Mouse (Mus musculus) limb, embryonic 10.5 days (tissue): ENCODE measurements around the gene Csmd2. TPM values are rescaled to one million over a fixed set of nuclear protein-coding genes. Genes with fewer than 3 reads are reported as not detected.
A peak's percentile ranks its signal among the peaks of the same experiment; 100 is the strongest.

Experiments
- DNase-seq: peaks from one replicate; pipeline ENCODE4 v3.0.0-alpha.2; 2017; ENCODE audit warnings: low spot score
- H3K27ac ChIP-seq: fragments of 300-500 bp; sonication (generic); 2 replicates; pipeline ENCODE4 v1.5.1; 2016; ENCODE audit warnings: mild to moderate bottlenecking
- H3K27me3 ChIP-seq: fragments of 300-500 bp; sonication (generic); 2 replicates; pipeline ENCODE4 v1.6.1; 2016; ENCODE audit warnings: low read depth, mild to moderate bottlenecking; ENCODE audit not compliant: poor library complexity, severe bottlenecking
- H3K36me3 ChIP-seq: fragments of 300-500 bp; sonication (generic); 2 replicates; pipeline ENCODE4 v1.6.1; 2016; ENCODE audit warnings: mild to moderate bottlenecking, moderate library complexity
- H3K4me1 ChIP-seq: fragments of 300-500 bp; sonication (generic); 2 replicates; pipeline ENCODE4 v1.6.1; 2016
- H3K4me3 ChIP-seq: fragments of 300-500 bp; sonication (generic); 2 replicates; pipeline ENCODE4 v1.5.1; 2016; ENCODE audit warnings: mild to moderate bottlenecking, moderate library complexity
- H3K9me3 ChIP-seq: fragments of 300-500 bp; sonication (generic); replicated peaks from 2 replicates; pipeline ENCODE4 v1.6.1; 2016; ENCODE audit warnings: mild to moderate bottlenecking
- WGBS: fragments of 180-500 bp; shearing (Covaris S2); methylation state at CpG from one replicate; pipeline ENCODE4 v1.1.7; 2016; 5-methylcytosine and 5-hydroxymethylcytosine counted together
- polyA plus RNA-seq: library from polyadenylated mRNA; unstranded; fragments of >200 nt; fragmentation: Nextera tagmentation; extraction: Ambion mirVana; gene quantifications from 2 replicates; pipeline ENCODE4 v1.2.1, GENCODE M21; 2016

Csmd2 gene
- polyA plus RNA-seq, 1 experiment from 2014 or later: 0.03 TPM

- no peak for DNase-seq
- Histone ChIP-seq H3K27me3 (no peaks in the 10 kb centered on the region), H3K36me3 (no peaks in the 10 kb centered on the region), H3K9me3 (no peaks in the 10 kb centered on the region), H3K4me3 (no peak overlapping the region), H3K4me1 (peaks cover 6% of the 10 kb centered on the region; the same call in 1 of the 2 replicates), H3K27ac (no peak overlapping the region)
- WGBS: 65% methylated on average over 2 of the region's 2 CpGs
Observed at GRCm38 (mm10) chr4:128241854-128242356, 254.2 kb downstream of the Csmd2 start.

- 39% methylated on average over 2 of the region's 2 CpGs for WGBS
- no peaks in the 10 kb centered on the region for H3K36me3 ChIP-seq
- H3K4me1 ChIP-seq: peaks cover 6% of the 10 kb centered on the region; the same call in 1 of the 2 replicates
- no peak overlapping the region for H3K4me3 ChIP-seq
- DNase-seq: no peak
- H3K27ac ChIP-seq: no peak overlapping the region
- no peaks in the 10 kb centered on the region for H3K9me3 ChIP-seq
- no peaks in the 10 kb centered on the region for H3K27me3 ChIP-seq
Observed at GRCm38 (mm10) chr4:128245201-128245600, 257.5 kb downstream of the Csmd2 start.

DNA sequence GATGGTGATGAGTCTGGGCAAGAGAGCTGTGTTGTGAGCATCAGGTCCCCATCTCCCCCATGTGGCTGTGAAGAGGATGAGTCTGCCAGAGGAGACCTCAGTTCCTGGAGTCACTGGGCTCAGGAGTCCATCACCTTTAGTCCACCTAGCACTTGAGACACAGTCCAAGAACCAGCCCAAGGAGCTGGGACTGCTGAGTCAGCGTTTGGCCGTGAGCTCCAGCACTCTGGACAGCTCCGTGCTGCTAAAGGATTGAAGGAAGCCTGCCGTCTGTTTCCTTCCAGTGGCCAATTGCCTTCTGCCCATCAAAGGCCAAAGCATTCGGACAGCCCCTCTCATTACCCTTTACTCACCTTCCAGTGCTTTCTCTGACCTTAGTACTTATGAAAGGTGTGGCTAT, 261.0 kb downstream of the Csmd2 start:
- 10% methylated on average over 5 of the region's 5 CpGs for whole genome bisulfite sequencing
- Histone ChIP-seq H3K27me3 (no peaks in the 10 kb centered on the region), H3K36me3 (no peaks in the 10 kb centered on the region), H3K9me3 (no peaks in the 10 kb centered on the region), H3K27ac (no peak overlapping the region), H3K4me1 (no peaks in the 10 kb centered on the region), H3K4me3 (no peak overlapping the region)
- DNase-seq: peak; percentile 81

- no peaks in the 10 kb centered on the region for H3K4me1 ChIP-seq
- WGBS: 78% methylated on average over 5 of the region's 5 CpGs
- H3K27ac ChIP-seq: no peak overlapping the region
- H3K4me3 ChIP-seq: no peak overlapping the region
- no peak for DNase-seq
- no peaks in the 10 kb centered on the region for H3K9me3 ChIP-seq
- no peaks in the 10 kb centered on the region for H3K36me3 ChIP-seq
- H3K27me3 ChIP-seq: no peaks in the 10 kb centered on the region
Observed at GRCm38 (mm10) chr4:128259211-128259610, 271.6 kb downstream of the Csmd2 start.

- no peak for DNase-seq
- WGBS: 80% methylated on average over 8 of the region's 8 CpGs
- no peak within 1 kb of the TSS for H3K4me3 ChIP-seq
- H3K27ac ChIP-seq: no peak within 1 kb of the TSS
- no peaks in the 10 kb centered on the region for H3K9me3 ChIP-seq
- H3K27me3 ChIP-seq: no peaks in the 10 kb centered on the region
- no peaks in the 10 kb centered on the region for H3K4me1 ChIP-seq
- H3K36me3 ChIP-seq: no peaks in the 10 kb centered on the region
Observed at GRCm38 (mm10) chr4:128260907-128261560, 273.4 kb downstream of the Csmd2 start, which contains the start of gene Hmgb4. Gene Hmgb4, minus strand, starts transcription at chr4:128260957.

DNA sequence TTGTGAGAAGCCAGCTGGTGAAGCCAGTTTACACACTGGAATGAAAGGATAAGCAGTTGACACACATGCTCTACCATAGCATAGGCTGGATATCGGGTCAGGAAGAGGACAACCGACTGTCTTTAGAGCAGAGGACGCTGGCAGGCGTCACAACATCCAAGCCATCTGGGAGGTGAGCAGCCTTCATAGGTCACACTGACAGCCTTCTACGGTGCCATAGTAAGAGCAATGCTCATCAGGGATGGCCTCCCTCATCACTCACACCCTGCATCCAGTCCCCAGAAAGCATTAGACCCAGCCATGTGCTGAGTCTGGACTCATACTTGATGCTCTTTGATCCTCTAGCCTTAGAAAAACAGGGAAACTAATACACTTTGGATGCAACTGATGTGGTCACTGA, 276.8 kb downstream of the Csmd2 start:
- WGBS: 90% methylated on average over 5 of the region's 5 CpGs
- no peak for DNase-seq
- peaks cover 6% of the 10 kb centered on the region; the same call in 1 of the 2 replicates for H3K4me1 ChIP-seq
- no peaks in the 10 kb centered on the region for H3K36me3 ChIP-seq
- H3K27ac ChIP-seq: no peak overlapping the region
- no peaks in the 10 kb centered on the region for H3K27me3 ChIP-seq
- no peaks in the 10 kb centered on the region for H3K9me3 ChIP-seq
- H3K4me3 ChIP-seq: no peak overlapping the region

- 88% methylated on average over 3 of the region's 3 CpGs for WGBS
- H3K4me1 ChIP-seq: peaks cover 9% of the 10 kb centered on the region; the same call in 1 of the 2 replicates
- DNase-seq: no peak
Observed at GRCm38 (mm10) chr4:128265341-128265740, 277.7 kb downstream of the Csmd2 start.

DNA sequence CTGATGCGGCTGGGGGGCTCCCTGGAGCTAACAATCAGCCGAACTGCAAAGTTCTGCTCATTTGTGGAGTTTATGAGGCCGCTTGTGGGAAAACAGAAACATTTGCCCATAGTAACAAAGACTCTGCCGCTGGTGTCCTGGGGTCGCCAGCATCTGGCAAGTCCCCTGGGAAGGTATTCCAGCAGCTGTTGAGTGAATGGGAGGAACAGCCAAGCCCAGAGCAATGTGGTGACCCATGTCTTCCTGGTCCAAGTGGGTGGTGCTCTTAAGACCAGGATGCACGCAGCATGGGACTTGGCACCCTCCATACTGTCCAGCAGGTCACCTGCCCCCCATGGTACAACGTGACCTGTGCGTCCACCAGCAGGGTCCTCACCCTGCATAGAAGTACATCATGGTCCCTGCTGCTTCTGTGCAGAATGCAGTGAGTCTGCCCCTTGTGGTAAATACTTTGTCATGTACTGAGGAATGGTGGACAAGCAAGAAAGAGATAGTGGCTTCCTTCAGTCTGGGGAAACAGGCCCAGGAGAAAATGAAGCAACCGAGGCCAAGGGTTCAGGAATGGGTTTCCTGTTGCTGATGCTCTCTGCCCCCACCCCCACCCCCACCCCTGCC, 281.7 kb downstream of the Csmd2 start:
- H3K27ac ChIP-seq: no peak overlapping the region
- H3K4me3 ChIP-seq: no peak overlapping the region
- H3K9me3 ChIP-seq: no peaks in the 10 kb centered on the region
- H3K4me1 ChIP-seq: peaks cover 9% of the 10 kb centered on the region; the same call in 1 of the 2 replicates
- no peaks in the 10 kb centered on the region for H3K36me3 ChIP-seq
- DNase-seq: no peak
- 84% methylated on average over 9 of the region's 9 CpGs for WGBS
- H3K27me3 ChIP-seq: no peaks in the 10 kb centered on the region

More at GRCm38 (mm10) chr4:128265341-128265740, 277.7 kb downstream of the Csmd2 start:
- H3K27me3 ChIP-seq: no peaks in the 10 kb centered on the region
- no peaks in the 10 kb centered on the region for H3K36me3 ChIP-seq
- H3K27ac ChIP-seq: no peak overlapping the region
- H3K9me3 ChIP-seq: no peaks in the 10 kb centered on the region
- H3K4me3 ChIP-seq: no peak overlapping the region

DNA sequence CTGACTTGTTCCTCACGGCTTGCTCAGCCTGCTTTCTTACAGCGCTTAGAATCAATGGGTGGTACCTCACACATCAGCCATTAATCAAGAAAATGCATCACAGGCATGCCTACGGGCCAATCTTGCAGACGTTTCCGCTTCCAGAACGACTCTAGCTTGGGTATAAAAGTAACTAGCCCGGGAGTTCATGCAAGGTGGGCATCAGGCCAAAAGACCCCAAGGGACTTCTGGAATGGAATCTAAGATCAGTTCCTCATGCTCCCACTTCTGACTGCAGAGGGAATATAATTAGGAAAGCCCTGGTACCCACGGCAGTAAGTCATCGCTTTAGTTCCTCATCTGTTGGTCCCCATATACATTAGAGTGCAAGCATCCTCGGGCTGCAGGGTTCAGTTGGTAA, 282.5 kb downstream of the Csmd2 start:
- peaks cover 9% of the 10 kb centered on the region; the same call in 1 of the 2 replicates for H3K4me1 ChIP-seq
- no peak overlapping the region for H3K4me3 ChIP-seq
- WGBS: 77% methylated on average over 10 of the region's 10 CpGs
- H3K9me3 ChIP-seq: no peaks in the 10 kb centered on the region
- DNase-seq: no peak
- no peak overlapping the region for H3K27ac ChIP-seq
- no peaks in the 10 kb centered on the region for H3K36me3 ChIP-seq
- H3K27me3 ChIP-seq: no peaks in the 10 kb centered on the region

DNA sequence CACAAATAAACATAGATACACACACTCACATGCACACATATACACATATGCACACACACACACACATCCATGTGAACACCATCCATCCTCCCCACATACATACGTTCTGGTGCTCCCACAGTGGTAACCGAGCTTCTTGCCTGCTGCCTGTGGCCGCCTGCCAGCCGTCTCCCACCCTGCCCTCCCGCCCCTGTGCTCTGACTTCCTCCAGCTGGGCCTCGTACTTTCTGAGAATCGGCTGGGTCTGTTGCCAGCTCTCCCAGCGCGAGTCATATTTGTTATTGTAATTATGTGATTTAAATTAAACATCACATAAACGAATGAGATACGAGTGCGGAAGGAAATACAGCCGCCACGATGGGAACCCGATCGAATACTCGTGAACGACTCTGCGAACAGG, 283.3 kb downstream of the Csmd2 start:
- WGBS: 89% methylated on average over 19 of the region's 19 CpGs
- Histone ChIP-seq H3K4me3 (no peak overlapping the region), H3K36me3 (no peaks in the 10 kb centered on the region), H3K4me1 (peaks cover 9% of the 10 kb centered on the region; the same call in 1 of the 2 replicates), H3K9me3 (no peaks in the 10 kb centered on the region), H3K27me3 (no peaks in the 10 kb centered on the region), H3K27ac (no peak overlapping the region)
- no peak for DNase-seq

DNA sequence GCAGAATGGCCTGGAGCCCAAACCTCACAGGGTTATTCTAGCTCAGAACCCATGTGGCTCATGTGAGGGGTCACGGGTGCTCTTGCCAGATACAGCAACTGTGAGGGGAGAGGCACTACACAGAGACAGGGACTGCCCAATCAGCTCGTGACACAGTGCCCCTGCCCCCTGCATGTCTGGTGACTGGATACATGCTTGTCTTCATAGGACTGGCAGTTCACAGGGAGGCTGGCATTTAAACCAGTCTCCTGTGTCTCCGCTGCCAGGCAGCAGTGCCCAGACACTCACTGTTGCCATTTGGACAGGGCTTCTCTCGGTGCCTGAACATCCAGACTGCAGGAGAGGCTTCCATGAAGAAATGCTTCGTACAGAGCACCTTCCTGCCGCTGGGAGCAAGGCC, 284.8 kb downstream of the Csmd2 start:
- no peak for DNase-seq
- no peaks in the 10 kb centered on the region for H3K27me3 ChIP-seq
- H3K4me3 ChIP-seq: no peak overlapping the region
- peaks cover 9% of the 10 kb centered on the region; the same call in 1 of the 2 replicates for H3K4me1 ChIP-seq
- no peak overlapping the region for H3K27ac ChIP-seq
- no peaks in the 10 kb centered on the region for H3K9me3 ChIP-seq
- 64% methylated on average over 6 of the region's 6 CpGs for WGBS
- H3K36me3 ChIP-seq: no peaks in the 10 kb centered on the region

GRCm38 (mm10) chr4:128273146-128273545, 285.5 kb downstream of the Csmd2 start:
- H3K27ac ChIP-seq: no peak overlapping the region
- no peak for DNase-seq
- WGBS: 91% methylated on average over 11 of the region's 11 CpGs
- no peaks in the 10 kb centered on the region for H3K36me3 ChIP-seq
- no peak overlapping the region for H3K4me3 ChIP-seq
- no peaks in the 10 kb centered on the region for H3K9me3 ChIP-seq
- no peaks in the 10 kb centered on the region for H3K27me3 ChIP-seq
- H3K4me1 ChIP-seq: peaks cover 9% of the 10 kb centered on the region; the same call in 1 of the 2 replicates

DNA sequence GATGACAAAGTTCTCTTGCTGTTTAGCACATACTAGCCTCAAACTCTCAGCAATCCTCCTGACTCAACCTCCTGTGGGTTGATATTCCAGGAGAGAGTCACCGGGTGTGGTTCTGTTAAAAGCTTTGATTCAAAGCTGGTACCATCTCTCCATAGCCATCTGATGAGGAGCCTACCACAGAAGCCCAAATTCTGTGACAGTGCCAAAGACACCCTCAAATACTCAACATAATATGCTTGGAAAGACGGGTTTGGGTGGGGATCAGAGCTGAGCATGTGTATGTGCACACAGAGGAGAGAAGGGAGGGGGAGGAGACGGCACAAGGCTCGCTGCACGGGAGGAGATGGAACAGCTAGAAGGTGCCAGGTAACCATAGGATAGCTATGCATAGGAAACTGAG, 287.5 kb downstream of the Csmd2 start:
- H3K27ac ChIP-seq: no peak overlapping the region
- WGBS: 83% methylated on average over 5 of the region's 5 CpGs

More for the DNA sequence above, 287.5 kb downstream of the Csmd2 start:
- Histone ChIP-seq H3K27me3 (no peaks in the 10 kb centered on the region), H3K4me3 (no peak overlapping the region), H3K36me3 (no peaks in the 10 kb centered on the region), H3K9me3 (no peaks in the 10 kb centered on the region), H3K4me1 (0 out of 2 replicates have a peak, but pooled peaks cover under 1% of the 10 kb centered on the region)
- no peak for DNase-seq
